Mouse (Mus musculus) lung, postnatal 0 days (tissue): ENCODE measurements at regions not wholly inside any gene's neighbourhood (a gene's known extent, or its start where the extent isn't known, plus 50 kb on each side); places are given as distances from the start of the nearest gene placed in this dataset.

Experiments
- CTCF ChIP-seq: IDR thresholded peaks from 2 replicates; pipeline ENCODE4 v1.5.1; 2016; ENCODE audit warnings: antibody characterized with exemption, mild to moderate bottlenecking
- EP300 ChIP-seq: IDR thresholded peaks from 2 replicates; pipeline ENCODE4 v1.6.1; 2016; ENCODE audit warnings: antibody characterized with exemption, mild to moderate bottlenecking, control low read depth

GRCm38 (mm10) chr12:13779752-13780151 is 372.1 kb downstream of the Fam84a start:
- TF ChIP-seq CTCF (no peak), EP300 (no peak)
